Mouse (Mus musculus) kidney, adult 2 months (tissue): ENCODE results near the gene Swi5.

Experiments
- CTCF ChIP-seq: fragments of 200-500 bp; conservative IDR thresholded peaks from 2 replicates; pipeline ENCODE4 v1.5.1; 2011; ENCODE audit warnings: low read depth, mild to moderate bottlenecking, control low read depth, low read length, moderate library complexity, mixed read lengths; ENCODE audit not compliant: insufficient read depth, insufficient read length
- POLR2A ChIP-seq: fragments of 200-500 bp; IDR thresholded peaks from one replicate; pipeline ENCODE4 v1.6.1; 2011; ENCODE audit warnings: low read depth, low read length, control low read depth

DNA sequence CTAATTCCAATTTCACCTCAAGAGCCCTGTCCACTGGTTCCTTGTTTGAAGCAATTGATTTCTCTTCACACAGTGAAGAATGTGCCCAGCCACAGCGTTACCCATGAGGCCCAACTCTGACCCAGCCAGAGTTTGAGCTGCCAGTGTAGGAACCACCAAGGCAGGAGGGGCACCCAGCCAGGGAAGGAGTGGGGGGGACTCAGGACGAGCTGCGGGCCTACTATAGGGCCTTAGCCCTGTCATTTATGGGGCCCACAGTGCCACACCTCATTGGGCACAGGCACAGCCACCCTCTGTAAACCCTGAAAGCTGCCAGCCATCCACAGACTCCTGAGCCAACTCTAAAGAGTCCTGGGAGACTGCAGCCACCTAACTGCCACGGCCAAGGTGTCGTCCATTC lies 33.3 kb downstream of the Swi5 start:
- TF ChIP-seq CTCF (no peak), POLR2A (no peak)
